Mouse (Mus musculus): ENCODE data around the gene Ankrd55. TPM values are rescaled to one million over a fixed set of nuclear protein-coding genes. Genes with fewer than 3 reads are reported as not detected.

The Ankrd55 gene
- polyA plus RNA-seq, 1 experiment from 2014 or later = 0.14 TPM

DNA sequence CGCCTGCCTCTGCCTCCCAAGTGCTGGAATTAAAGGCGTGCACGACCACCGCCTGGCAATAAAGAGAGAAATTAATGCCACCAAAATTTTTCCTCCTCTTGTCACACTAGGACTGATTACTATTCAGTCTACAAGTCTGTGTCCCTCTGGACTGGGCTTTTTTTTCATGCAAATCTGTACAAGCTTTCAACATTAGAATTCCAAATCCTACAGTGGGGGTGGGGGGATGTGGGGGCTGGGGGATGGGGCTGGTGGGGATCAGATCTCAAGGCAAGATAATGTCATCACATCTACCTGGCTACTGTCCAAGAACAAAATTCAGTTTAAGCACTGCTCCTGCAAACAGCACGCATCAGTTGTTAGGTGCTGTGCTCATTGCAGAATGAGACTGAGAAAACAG lies 76.4 kb downstream of the Ankrd55 start:
- Histone ChIP-seq H3K9ac (ENCODE audit: low read depth, low read length) (no peak overlapping the region), H3K4me1 (ENCODE audit: control insufficient read depth, insufficient read depth, low read length) (no peaks in the 10 kb centered on the region), H3K27me3 (ENCODE audit: control insufficient read depth, insufficient read depth, low read length) (no peaks in the 10 kb centered on the region), H3K4me2 (no peak overlapping the region), H3K4me3 (ENCODE audit: low read depth, low read length) (no peak overlapping the region), H3K27ac (ENCODE audit: low read depth, low read length) (no peak overlapping the region), H3K9me3 (replicated peaks; ENCODE audit: control insufficient read depth, low read length) (no peaks in the 10 kb centered on the region), H3K36me3 (ENCODE audit: control insufficient read depth, insufficient read depth, low read length) (no peaks in the 10 kb centered on the region)
- WGBS (ENCODE audit: insufficient replicate concordance) = 85% methylated on average over 5 of the region's 5 CpGs
- ATAC-seq (replicated peaks; ENCODE audit: insufficient number of reproducible peaks, low FRiP score, low TSS enrichment) = no peak

DNA sequence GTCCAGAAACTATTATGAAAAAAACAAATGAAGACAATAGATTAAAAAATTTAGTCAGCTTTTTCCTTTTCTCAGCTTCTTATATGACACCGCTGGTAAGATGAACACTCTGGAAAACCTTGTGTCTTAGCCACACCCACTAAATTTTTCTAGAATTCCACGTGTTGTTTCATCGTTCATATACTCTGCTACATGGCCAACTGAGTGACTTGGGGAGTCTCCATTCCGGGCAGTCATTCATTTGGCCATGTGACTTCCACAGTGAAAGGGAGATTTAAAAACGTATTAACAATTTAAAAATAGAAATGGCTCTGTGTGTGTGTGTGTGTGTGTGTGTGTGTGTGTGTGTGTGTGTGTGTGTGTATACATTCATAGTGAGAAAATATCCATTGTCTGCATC lies 77.1 kb downstream of the Ankrd55 start:
- Histone ChIP-seq H3K4me3 (ENCODE audit: low read depth, low read length) (no peak overlapping the region), H3K4me1 (ENCODE audit: control insufficient read depth, insufficient read depth, low read length) (no peaks in the 10 kb centered on the region), H3K36me3 (ENCODE audit: control insufficient read depth, insufficient read depth, low read length) (no peaks in the 10 kb centered on the region), H3K4me2 (no peak overlapping the region), H3K27ac (ENCODE audit: low read depth, low read length) (no peak overlapping the region), H3K27me3 (ENCODE audit: control insufficient read depth, insufficient read depth, low read length) (no peaks in the 10 kb centered on the region), H3K9ac (ENCODE audit: low read depth, low read length) (no peak overlapping the region), H3K9me3 (replicated peaks; ENCODE audit: control insufficient read depth, low read length) (no peaks in the 10 kb centered on the region)
- 74% methylated on average over 5 of the region's 5 CpGs for WGBS (ENCODE audit: insufficient replicate concordance)
- ATAC-seq (replicated peaks; ENCODE audit: insufficient number of reproducible peaks, low FRiP score, low TSS enrichment) = no peak

DNA sequence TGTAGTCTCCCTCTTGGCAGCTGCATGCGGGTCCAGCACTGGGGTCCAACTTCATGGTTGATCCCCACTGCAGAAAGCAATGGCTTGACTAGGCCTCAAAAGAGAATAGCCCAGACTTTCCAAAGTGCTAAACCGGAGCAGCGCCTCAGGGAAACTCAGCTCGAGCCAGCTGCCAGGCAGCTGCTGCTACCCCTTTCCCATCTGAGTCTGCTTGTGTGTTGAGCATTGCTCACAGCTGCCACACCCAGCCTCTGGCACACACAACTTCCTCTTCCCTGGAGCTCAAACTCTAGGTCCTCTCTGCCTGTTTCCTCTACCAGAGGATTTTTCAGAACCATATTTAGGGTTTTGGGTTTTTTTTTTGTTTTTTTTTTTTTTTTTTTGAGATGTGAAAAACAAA lies 77.5 kb downstream of the Ankrd55 start:
- no peak for ATAC-seq (replicated peaks; ENCODE audit: insufficient number of reproducible peaks, low FRiP score, low TSS enrichment)
- H3K27ac ChIP-seq (ENCODE audit: low read depth, low read length) = no peak overlapping the region
- no peaks in the 10 kb centered on the region for H3K36me3 ChIP-seq (ENCODE audit: control insufficient read depth, insufficient read depth, low read length)
- no peaks in the 10 kb centered on the region for H3K4me1 ChIP-seq (ENCODE audit: control insufficient read depth, insufficient read depth, low read length)
- no peak overlapping the region for H3K4me3 ChIP-seq (ENCODE audit: low read depth, low read length)
- no peaks in the 10 kb centered on the region for H3K27me3 ChIP-seq (ENCODE audit: control insufficient read depth, insufficient read depth, low read length)
- no peaks in the 10 kb centered on the region for H3K9me3 ChIP-seq (replicated peaks; ENCODE audit: control insufficient read depth, low read length)
- no peak overlapping the region for H3K9ac ChIP-seq (ENCODE audit: low read depth, low read length)
- WGBS (ENCODE audit: insufficient replicate concordance) = 72% methylated on average over 4 of the region's 4 CpGs
- H3K4me2 ChIP-seq = no peak overlapping the region

DNA sequence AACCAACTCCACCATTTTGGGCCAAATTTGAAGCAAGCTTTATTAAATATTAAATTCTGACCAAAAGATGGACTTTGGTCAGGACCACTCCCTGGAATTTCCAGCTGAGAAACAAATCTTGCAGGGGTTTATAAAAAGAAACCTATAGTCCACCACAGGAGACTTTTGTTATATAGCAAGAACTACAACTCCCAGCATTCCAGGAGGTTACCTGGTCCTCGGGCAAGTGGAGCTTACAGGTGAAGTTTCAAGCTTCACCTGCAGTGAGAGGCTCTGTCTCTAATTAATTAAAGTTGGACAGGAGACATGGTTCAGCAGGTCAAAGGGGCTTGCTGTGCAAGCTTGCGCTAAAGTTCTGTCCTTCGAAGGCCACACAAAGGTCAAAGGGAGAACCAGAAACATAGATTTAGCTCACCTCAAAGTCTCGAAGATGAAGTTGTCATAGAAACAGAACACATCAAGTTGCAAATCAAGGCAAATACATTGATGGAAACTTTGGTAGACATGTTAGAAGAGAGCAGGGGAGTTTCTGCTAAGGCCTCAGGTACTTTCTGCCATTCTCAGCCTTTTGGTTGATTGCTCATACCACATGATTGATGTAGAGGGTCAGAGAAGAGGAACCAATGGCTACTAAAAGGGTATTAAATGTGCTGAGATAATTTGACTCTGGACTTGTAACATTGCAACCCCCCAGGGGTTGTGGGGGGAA lies 78.2 kb downstream of the Ankrd55 start:
- Histone ChIP-seq H3K9me3 (replicated peaks; ENCODE audit: control insufficient read depth, low read length) (no peaks in the 10 kb centered on the region), H3K36me3 (ENCODE audit: control insufficient read depth, insufficient read depth, low read length) (no peaks in the 10 kb centered on the region), H3K9ac (ENCODE audit: low read depth, low read length) (no peak overlapping the region), H3K4me1 (ENCODE audit: control insufficient read depth, insufficient read depth, low read length) (no peaks in the 10 kb centered on the region), H3K27me3 (ENCODE audit: control insufficient read depth, insufficient read depth, low read length) (no peaks in the 10 kb centered on the region), H3K4me2 (no peak overlapping the region), H3K4me3 (ENCODE audit: low read depth, low read length) (no peak overlapping the region), H3K27ac (ENCODE audit: low read depth, low read length) (no peak overlapping the region)
- WGBS (ENCODE audit: insufficient replicate concordance) = 84% methylated on average over 4 of the region's 4 CpGs
- ATAC-seq (replicated peaks; ENCODE audit: insufficient number of reproducible peaks, low FRiP score, low TSS enrichment) = no peak

DNA sequence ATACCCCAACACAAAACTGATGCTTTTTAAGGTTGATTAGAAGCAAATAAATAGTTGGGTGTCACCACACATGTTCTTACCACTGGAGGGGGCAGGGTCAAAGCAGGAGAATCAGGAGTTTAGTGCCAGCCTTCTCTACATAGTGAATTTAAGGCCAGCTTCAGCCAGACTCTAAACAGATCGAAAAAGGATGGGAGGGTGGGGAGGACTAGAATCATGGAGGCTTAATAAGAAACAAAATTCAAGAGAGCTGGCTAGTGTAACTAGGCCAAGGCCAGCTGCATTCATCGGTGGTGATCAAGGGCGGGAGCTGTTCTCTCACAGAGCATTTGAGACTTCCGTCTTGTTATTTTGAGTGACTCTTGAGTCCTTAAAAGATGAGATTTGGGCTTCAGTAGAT lies 83.5 kb downstream of the Ankrd55 start:
- Histone ChIP-seq H3K9ac (ENCODE audit: low read depth, low read length) (no peak overlapping the region), H3K27ac (ENCODE audit: low read depth, low read length) (no peak overlapping the region), H3K4me2 (no peak overlapping the region), H3K27me3 (ENCODE audit: control insufficient read depth, insufficient read depth, low read length) (no peaks in the 10 kb centered on the region), H3K36me3 (ENCODE audit: control insufficient read depth, insufficient read depth, low read length) (no peaks in the 10 kb centered on the region), H3K4me3 (ENCODE audit: low read depth, low read length) (no peak overlapping the region), H3K4me1 (ENCODE audit: control insufficient read depth, insufficient read depth, low read length) (no peaks in the 10 kb centered on the region), H3K9me3 (replicated peaks; ENCODE audit: control insufficient read depth, low read length) (no peaks in the 10 kb centered on the region)
- no peak for ATAC-seq (replicated peaks; ENCODE audit: insufficient number of reproducible peaks, low FRiP score, low TSS enrichment)
- 83% methylated on average over 4 of the region's 4 CpGs for WGBS (ENCODE audit: insufficient replicate concordance)

DNA sequence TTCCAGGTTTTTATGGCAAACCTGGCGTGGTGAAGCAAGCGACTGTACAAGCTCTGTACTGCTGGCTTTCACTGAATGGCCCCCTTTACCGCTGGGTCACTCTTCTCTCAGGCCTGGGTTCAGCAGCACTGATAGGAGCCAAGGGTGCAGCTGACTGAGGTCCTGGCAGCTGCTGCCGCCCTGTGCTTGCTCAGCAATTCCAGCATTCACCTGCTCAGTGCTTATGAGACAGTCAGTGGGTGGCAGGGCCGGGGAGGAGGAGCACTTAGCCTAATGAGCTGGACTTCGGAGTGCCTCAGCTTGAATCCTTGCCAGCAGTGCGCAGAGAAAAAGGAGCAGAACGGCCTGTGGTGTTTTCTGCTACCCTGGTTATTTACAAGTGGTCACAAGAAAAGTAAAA lies 87.5 kb downstream of the Ankrd55 start:
- Histone ChIP-seq H3K9me3 (replicated peaks; ENCODE audit: control insufficient read depth, low read length) (no peaks in the 10 kb centered on the region), H3K27ac (ENCODE audit: low read depth, low read length) (no peak overlapping the region), H3K36me3 (ENCODE audit: control insufficient read depth, insufficient read depth, low read length) (no peaks in the 10 kb centered on the region), H3K9ac (ENCODE audit: low read depth, low read length) (0 out of 2 replicates have a peak overlapping the region, but pooled peaks have one; percentile 18), H3K4me3 (ENCODE audit: low read depth, low read length) (no peak overlapping the region), H3K4me1 (ENCODE audit: control insufficient read depth, insufficient read depth, low read length) (no peaks in the 10 kb centered on the region), H3K27me3 (ENCODE audit: control insufficient read depth, insufficient read depth, low read length) (no peaks in the 10 kb centered on the region), H3K4me2 (no peak overlapping the region)
- WGBS (ENCODE audit: insufficient replicate concordance) = 50% methylated on average over 8 of the region's 8 CpGs
- no peak for ATAC-seq (replicated peaks; ENCODE audit: insufficient number of reproducible peaks, low FRiP score, low TSS enrichment)

DNA sequence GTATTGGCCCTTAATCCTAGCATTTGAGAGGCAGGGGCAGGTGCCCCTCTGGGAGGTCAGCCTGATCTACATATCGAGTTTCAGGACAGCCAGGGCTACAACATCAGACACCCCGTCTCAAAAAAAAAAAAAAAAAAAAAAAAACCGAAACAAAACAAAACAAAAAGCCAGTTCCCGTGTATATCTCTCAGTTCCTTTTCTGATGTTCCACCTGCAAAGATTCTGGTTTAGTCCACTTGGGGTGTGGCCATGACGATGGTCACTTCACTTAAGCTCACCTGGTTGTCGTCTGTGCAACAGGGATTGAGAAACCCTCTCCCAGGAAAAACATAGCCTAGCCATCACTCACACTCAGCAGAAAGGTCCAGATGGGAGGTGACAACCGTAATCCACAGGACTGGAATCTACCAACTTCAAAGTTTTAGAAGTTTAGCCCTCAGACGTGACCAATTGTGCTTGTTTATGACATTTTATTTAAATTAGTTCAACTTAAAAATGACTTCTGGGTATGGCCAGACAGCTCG lies 90.6 kb downstream of the Ankrd55 start:
- ATAC-seq (replicated peaks; ENCODE audit: insufficient number of reproducible peaks, low FRiP score, low TSS enrichment) = no peak
- Histone ChIP-seq H3K27me3 (ENCODE audit: control insufficient read depth, insufficient read depth, low read length) (no peaks in the 10 kb centered on the region), H3K4me3 (ENCODE audit: low read depth, low read length) (no peak overlapping the region)

DNA sequence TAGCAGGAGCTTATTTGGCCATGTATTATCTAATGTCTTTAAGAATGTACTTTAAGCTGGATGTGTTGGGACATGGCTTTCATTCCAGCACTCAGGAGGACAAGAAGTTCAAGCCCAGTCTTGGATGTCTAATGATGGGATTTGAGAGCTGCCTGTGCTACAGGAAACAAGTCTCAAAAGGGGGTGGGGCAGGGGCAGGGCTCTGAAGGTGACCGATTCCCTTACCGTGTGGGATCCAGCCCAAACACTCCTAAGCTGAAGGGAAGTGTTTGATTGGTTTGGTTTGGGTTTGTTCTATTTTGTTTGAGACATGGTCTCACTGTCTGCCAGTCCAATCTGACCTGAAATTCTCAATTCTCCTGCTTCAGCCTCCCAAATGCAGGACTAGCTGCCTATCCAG lies 93.2 kb downstream of the Ankrd55 start:
- no peak overlapping the region for H3K9ac ChIP-seq (ENCODE audit: low read depth, low read length)
- H3K4me1 ChIP-seq (ENCODE audit: control insufficient read depth, insufficient read depth, low read length) = no peaks in the 10 kb centered on the region; the same call in 1 of the 2 replicates
- H3K4me2 ChIP-seq = no peak overlapping the region
- H3K4me3 ChIP-seq (ENCODE audit: low read depth, low read length) = no peak overlapping the region
- ATAC-seq (replicated peaks; ENCODE audit: insufficient number of reproducible peaks, low FRiP score, low TSS enrichment) = no peak
- WGBS (ENCODE audit: insufficient replicate concordance) = 55% methylated on average over 2 of the region's 2 CpGs
- no peaks in the 10 kb centered on the region for H3K9me3 ChIP-seq (replicated peaks; ENCODE audit: control insufficient read depth, low read length)
- H3K36me3 ChIP-seq (ENCODE audit: control insufficient read depth, insufficient read depth, low read length) = no peaks in the 10 kb centered on the region
- no peak overlapping the region for H3K27ac ChIP-seq (ENCODE audit: low read depth, low read length)
- no peaks in the 10 kb centered on the region for H3K27me3 ChIP-seq (ENCODE audit: control insufficient read depth, insufficient read depth, low read length)

More for the DNA sequence above, 90.6 kb downstream of the Ankrd55 start:
- Histone ChIP-seq H3K9me3 (replicated peaks; ENCODE audit: control insufficient read depth, low read length) (no peaks in the 10 kb centered on the region), H3K27ac (ENCODE audit: low read depth, low read length) (no peak overlapping the region), H3K4me1 (ENCODE audit: control insufficient read depth, insufficient read depth, low read length) (no peaks in the 10 kb centered on the region; the same call in 1 of the 2 replicates), H3K36me3 (ENCODE audit: control insufficient read depth, insufficient read depth, low read length) (no peaks in the 10 kb centered on the region), H3K9ac (ENCODE audit: low read depth, low read length) (no peak overlapping the region), H3K4me2 (no peak overlapping the region)
- 77% methylated on average over 9 of the region's 9 CpGs for WGBS (ENCODE audit: insufficient replicate concordance)

DNA sequence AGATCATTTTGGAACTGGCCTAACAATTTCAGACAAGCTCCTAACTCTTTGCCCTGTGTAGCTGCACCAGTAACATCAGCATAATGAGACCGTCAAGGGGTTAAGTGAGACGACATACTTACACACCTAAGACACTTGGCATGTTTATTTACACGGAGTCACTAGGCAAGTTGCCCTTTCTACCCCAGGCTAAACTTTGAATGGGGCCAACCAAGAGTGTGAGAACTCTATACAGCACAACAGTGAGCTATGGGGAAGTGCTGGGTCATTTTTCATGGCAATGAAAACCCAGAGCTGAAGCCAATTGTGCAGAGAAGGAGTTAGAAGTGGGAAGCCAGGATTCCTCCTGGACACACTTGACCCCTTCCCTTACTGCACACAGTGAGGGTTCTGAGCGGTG lies 94.2 kb downstream of the Ankrd55 start:
- 62% methylated on average over 4 of the region's 4 CpGs for WGBS (ENCODE audit: insufficient replicate concordance)
- ATAC-seq (replicated peaks; ENCODE audit: insufficient number of reproducible peaks, low FRiP score, low TSS enrichment) = no peak
- no peaks in the 10 kb centered on the region for H3K27me3 ChIP-seq (ENCODE audit: control insufficient read depth, insufficient read depth, low read length)
- no peaks in the 10 kb centered on the region; the same call in 1 of the 2 replicates for H3K4me1 ChIP-seq (ENCODE audit: control insufficient read depth, insufficient read depth, low read length)
- no peaks in the 10 kb centered on the region for H3K36me3 ChIP-seq (ENCODE audit: control insufficient read depth, insufficient read depth, low read length)
- H3K9ac ChIP-seq (ENCODE audit: low read depth, low read length) = no peak overlapping the region
- H3K9me3 ChIP-seq (replicated peaks; ENCODE audit: control insufficient read depth, low read length) = no peaks in the 10 kb centered on the region
- no peak overlapping the region for H3K27ac ChIP-seq (ENCODE audit: low read depth, low read length)
- H3K4me3 ChIP-seq (ENCODE audit: low read depth, low read length) = no peak overlapping the region
- H3K4me2 ChIP-seq = no peak overlapping the region
